Mouse (Mus musculus): ENCODE data around the gene Cryba4.

DNA sequence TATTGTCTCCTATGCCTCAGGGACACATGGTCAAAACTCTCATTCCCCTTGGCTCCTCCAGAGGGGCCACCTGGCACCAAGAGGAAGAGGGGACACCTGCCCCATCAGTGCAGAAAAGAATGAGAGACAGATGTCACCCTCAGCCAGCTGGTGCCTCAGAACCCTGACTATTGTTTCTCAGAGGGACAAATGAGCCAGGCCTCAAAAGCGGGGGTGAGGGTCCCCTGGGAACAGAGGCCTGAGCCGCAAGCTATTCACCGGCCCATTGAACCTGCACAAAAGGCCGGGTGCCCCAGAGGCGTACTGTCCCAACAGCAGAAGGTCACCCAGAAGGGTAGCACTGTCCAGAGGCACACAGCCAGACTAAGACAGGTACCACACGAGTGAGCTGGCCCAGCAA is 26.7 kb downstream of the Cryba4 start:
- TF ChIP-seq POLR2A (IDR thresholded peaks at IDR 0.05; ENCODE audit: extremely low read depth, insufficient read depth, low read length) (no peak), CTCF (IDR thresholded peaks at IDR 0.05; ENCODE audit: low read depth, low read length) (no peak)
